Mouse (Mus musculus) lung, embryonic 14.5 days (tissue): ENCODE data around the gene Inafm2. TPM values are rescaled to one million over a fixed set of nuclear protein-coding genes. Genes with fewer than 3 reads are reported as not detected.

Experiments used
- ATAC-seq: fragments of 200-750 bp; cut with Nextera tagmentation; 2 replicates; pipeline ENCODE4 v1.8.0; 2017; ENCODE audit warnings: mild to moderate bottlenecking, moderate TSS enrichment, moderate library complexity; ENCODE audit not compliant: insufficient read depth
- DNase-seq: peaks from one replicate; pipeline ENCODE4 v3.0.0-alpha.2; 2015
- H3K27ac ChIP-seq: fragments of 300-500 bp; sonication (generic); 2 replicates; pipeline ENCODE4 v1.5.1; 2014; ENCODE audit warnings: low read depth, mild to moderate bottlenecking, moderate library complexity
- H3K27me3 ChIP-seq: fragments of 300-500 bp; sonication (generic); 2 replicates; pipeline ENCODE4 v1.6.1; 2014; ENCODE audit warnings: low read length, control low read depth; ENCODE audit not compliant: insufficient read depth
- H3K36me3 ChIP-seq: fragments of 300-500 bp; sonication (generic); 2 replicates; pipeline ENCODE4 v1.6.1; 2014; ENCODE audit warnings: control low read depth; ENCODE audit not compliant: insufficient read depth
- H3K4me1 ChIP-seq: fragments of 300-500 bp; sonication (generic); 2 replicates; pipeline ENCODE4 v1.6.1; 2014; ENCODE audit warnings: antibody characterized with exemption, control low read depth; ENCODE audit not compliant: insufficient read depth
- H3K4me2 ChIP-seq: fragments of 300-500 bp; sonication (generic); 2 replicates; pipeline ENCODE4 v1.6.1; 2014; ENCODE audit warnings: mild to moderate bottlenecking
- H3K4me3 ChIP-seq: fragments of 300-500 bp; sonication (generic); 2 replicates; pipeline ENCODE4 v1.5.1; 2014; ENCODE audit warnings: low read depth, low read length
- H3K9ac ChIP-seq: fragments of 300-500 bp; sonication (generic); 2 replicates; pipeline ENCODE4 v1.6.1; 2014
- H3K9me3 ChIP-seq: fragments of 300-500 bp; sonication (generic); 2 replicates; pipeline ENCODE4 v1.6.1; 2016; ENCODE audit warnings: low read depth, low read length, control low read depth
- CTCF ChIP-seq: IDR thresholded peaks from 2 replicates; pipeline ENCODE4 v1.5.1; 2016; ENCODE audit warnings: antibody characterized with exemption, low read depth
- WGBS: fragments of 180-500 bp; shearing (Covaris S2); extraction: QIAGEN DNeasy Blood & Tissue Kit; methylation state at CpG from one replicate; pipeline ENCODE4 v1.1.7; 2014; 5-methylcytosine and 5-hydroxymethylcytosine counted together
- polyA plus RNA-seq: library from polyadenylated mRNA; unstranded; fragments of >200 nt; fragmentation: Nextera tagmentation; extraction: Ambion mirVana; gene quantifications from 2 replicates; pipeline ENCODE4 v1.2.1, GENCODE M21; 2014

Inafm2 gene
- polyA plus RNA-seq, 1 experiment from 2014 or later, result 24.3 TPM

DNA sequence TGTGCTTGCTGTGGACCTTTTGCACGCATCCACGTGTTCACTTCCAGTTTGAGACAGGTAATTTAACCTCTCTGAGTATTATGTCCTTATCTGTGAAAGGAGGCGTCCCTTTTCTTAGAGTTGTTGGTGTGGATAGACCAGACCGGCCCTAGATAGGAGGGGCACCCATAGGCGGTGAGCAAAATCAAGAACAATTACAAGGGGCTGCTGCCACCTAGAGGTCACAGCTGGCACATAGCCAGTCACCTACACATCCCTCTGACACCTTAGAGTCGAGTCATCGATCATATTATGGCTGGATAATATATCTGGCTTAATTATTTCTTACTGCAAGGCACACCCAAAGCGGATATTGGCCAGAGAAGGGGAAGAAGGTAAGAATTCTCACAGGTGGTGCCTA, 14.3 kb downstream of the Inafm2 start:
- H3K36me3 ChIP-seq, result no peaks in the 10 kb centered on the region

DNA sequence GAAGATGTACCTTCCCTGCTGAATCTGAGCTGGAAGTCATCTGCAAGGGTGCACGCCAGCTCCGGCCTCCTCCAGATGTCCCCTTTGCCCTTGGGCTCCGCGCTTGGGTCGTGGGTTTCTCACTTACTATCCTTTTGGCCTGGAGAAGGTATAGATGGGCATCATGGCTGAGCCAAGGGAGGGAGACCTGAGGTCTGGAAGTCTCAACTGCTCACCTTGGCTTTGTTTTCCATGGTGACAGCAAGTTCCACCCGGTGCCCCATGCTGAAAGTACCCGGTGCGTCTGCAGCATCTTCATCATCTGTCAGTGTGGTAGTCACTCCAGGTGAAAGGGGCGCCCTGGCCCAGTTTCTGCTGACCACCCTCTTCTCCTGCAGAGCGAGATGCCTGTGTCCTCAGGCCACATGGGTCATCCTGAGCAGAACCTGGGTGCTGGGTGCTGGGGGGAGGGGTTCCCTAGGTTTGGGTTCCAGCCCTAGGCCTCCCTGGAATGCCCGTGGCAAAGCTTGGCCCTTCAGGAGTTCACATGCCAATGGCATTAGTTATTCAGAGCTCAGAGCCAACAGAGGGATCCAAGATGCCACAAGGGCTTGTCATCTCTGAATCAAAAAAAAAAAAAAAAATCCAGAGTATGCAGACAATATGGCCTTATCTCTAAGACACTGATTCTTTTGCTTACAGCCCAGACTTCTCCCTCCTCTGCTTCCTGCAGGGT, 14.9 kb downstream of the Inafm2 start:
- no peak for ATAC-seq
- no peak overlapping the region for H3K4me3 ChIP-seq
- no peak for TF ChIP-seq CTCF

More for the DNA sequence above, 14.3 kb downstream of the Inafm2 start:
- H3K27me3 ChIP-seq, result no peaks in the 10 kb centered on the region; the same call in 1 of the 2 replicates
- peak; percentile 77 for TF ChIP-seq CTCF
- H3K4me3 ChIP-seq, result no peak overlapping the region
- no peaks in the 10 kb centered on the region for H3K9me3 ChIP-seq
- no peak overlapping the region for H3K9ac ChIP-seq
- WGBS, result 13% methylated on average over 8 of the region's 8 CpGs
- ATAC-seq (no peak), DNase-seq (peak; percentile 78)
- H3K4me1 ChIP-seq, result peaks cover 30% of the 10 kb centered on the region
- H3K4me2 ChIP-seq, result no peak overlapping the region
- no peak overlapping the region for H3K27ac ChIP-seq

DNA sequence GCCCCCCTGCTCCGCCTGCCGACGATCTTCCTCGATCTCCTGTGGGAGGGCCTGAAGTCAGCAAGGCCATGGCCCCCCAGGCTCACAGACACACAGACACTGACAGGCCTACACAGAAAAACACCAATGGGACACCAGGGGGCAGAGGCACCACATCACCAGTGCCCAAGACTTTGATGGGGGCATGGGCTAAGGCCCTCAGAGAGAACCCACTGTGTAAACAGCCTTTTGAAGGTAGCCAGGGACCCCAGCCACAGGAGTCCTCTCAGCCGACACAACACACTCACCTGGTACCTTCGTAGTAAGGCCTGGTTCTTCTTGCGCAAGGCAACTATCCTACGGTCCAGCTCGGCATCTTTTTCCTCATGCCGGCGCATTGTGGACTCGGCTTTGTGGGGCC, 15.8 kb downstream of the Inafm2 start:
- Histone ChIP-seq H3K27ac (peak overlapping the region; percentile 96), H3K4me2 (peak overlapping the region; percentile 61), H3K9ac (peak overlapping the region; percentile 47), H3K36me3 (no peaks in the 10 kb centered on the region), H3K4me3 (peak overlapping the region; percentile 24; the same call in 1 of the 2 replicates), H3K9me3 (no peaks in the 10 kb centered on the region), H3K4me1 (peaks cover 30% of the 10 kb centered on the region), H3K27me3 (no peaks in the 10 kb centered on the region; the same call in 1 of the 2 replicates)
- DNase-seq, result peak; percentile 31
- ATAC-seq, result no peak
- 78% methylated on average over 12 of the region's 12 CpGs for WGBS
- peak; percentile 54 for TF ChIP-seq CTCF

More for the DNA sequence above, 14.9 kb downstream of the Inafm2 start:
- DNase-seq, result no peak
- H3K27ac ChIP-seq, result no peak overlapping the region
- H3K36me3 ChIP-seq, result no peaks in the 10 kb centered on the region
- H3K4me1 ChIP-seq, result peaks cover 30% of the 10 kb centered on the region
- 84% methylated on average over 11 of the region's 11 CpGs for WGBS
- H3K9me3 ChIP-seq, result no peaks in the 10 kb centered on the region
- H3K4me2 ChIP-seq, result no peak overlapping the region
- H3K9ac ChIP-seq, result no peak overlapping the region
- H3K27me3 ChIP-seq, result no peaks in the 10 kb centered on the region; the same call in 1 of the 2 replicates

DNA sequence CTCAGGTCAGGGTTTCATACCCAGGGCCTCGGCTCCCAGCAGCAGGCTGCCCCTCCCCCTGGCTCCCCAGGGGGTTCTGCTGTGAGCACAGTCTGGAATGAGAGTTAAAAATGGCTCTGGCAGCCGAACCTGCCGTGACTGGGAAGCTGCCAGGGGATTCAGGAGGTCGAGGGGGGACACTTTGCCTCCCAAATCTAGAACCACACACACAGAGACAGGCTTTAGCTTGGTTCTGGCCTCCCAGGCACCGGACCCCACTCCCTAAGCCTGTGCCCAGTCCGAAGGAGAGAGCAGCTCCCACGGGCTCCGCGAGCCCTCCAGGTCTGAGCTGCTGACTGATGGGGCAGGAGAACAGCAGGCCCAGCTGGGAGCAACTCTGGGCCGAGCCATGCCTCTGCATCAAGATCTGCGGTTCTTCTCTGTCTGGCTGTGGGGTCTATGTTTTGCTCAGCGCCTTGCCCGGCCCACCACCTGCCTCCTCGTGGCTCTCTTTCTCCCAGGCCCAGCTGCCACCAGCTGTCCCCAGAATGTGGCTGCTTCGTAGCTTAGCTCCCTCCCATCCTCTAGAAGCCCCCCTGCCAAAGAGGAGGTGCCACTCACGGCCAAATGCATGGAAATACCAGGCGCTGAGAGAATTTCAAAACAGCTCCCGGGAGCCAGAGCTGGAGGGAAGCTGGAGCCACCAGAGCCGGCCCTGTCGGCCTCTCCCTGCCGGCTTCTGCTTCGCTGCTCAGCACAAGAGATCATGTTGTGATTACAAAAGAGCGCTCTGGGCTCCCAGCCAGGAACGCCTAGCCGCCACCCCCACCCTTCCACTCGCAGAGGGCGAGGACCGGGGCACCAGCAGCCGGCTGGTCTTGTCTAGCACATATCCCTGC, 16.6 kb downstream of the Inafm2 start, which contains the start of gene Ccdc9b:
Gene Ccdc9b (minus strand): TSS at position 756 of the 878 bp plus-strand sequence.
- peak; percentile 95 for DNase-seq
- Histone ChIP-seq H3K36me3 (no peaks in the 10 kb centered on the region), H3K4me3 (peak within 1 kb of the TSS; percentile 24), H3K4me2 (peak within 1 kb of the TSS; percentile 61), H3K27ac (peak within 1 kb of the TSS; percentile 96), H3K9ac (peak within 1 kb of the TSS; percentile 47), H3K27me3 (no peaks in the 10 kb centered on the region; the same call in 1 of the 2 replicates), H3K4me1 (peaks cover 30% of the 10 kb centered on the region), H3K9me3 (no peaks in the 10 kb centered on the region)
- 9% methylated on average over 29 of the region's 29 CpGs for WGBS
- peak; percentile 88 for ATAC-seq
- no peak for TF ChIP-seq CTCF

DNA sequence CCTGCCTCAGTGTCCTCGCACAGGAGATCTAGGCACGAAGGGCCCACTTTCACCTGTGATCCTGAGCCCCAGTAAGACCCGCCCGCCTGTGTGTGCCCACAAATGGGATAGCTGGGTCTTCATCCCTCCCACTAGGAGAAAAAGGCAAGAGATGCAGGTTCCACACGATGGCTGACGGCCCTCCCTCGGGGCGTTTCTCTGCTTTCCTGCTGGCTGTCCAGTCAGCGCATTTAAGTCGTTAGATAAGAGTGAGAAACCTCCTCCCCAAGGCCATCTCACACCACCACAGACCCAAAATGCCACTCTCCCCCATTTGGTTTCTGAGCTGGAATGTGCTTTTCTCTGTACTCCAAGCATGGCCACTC, 17.2 kb downstream of the Inafm2 start:
- Histone ChIP-seq H3K27ac (peak overlapping the region; percentile 96), H3K4me3 (peak overlapping the region; percentile 24), H3K4me2 (peak overlapping the region; percentile 61), H3K4me1 (peaks cover 30% of the 10 kb centered on the region), H3K9ac (no peak overlapping the region), H3K36me3 (no peaks in the 10 kb centered on the region), H3K9me3 (no peaks in the 10 kb centered on the region), H3K27me3 (no peaks in the 10 kb centered on the region; the same call in 1 of the 2 replicates)
- no peak for TF ChIP-seq CTCF
- 10% methylated on average over 10 of the region's 10 CpGs for WGBS
- DNase-seq (no peak), ATAC-seq (peak; percentile 41; the same call in 1 of the 2 replicates)

DNA sequence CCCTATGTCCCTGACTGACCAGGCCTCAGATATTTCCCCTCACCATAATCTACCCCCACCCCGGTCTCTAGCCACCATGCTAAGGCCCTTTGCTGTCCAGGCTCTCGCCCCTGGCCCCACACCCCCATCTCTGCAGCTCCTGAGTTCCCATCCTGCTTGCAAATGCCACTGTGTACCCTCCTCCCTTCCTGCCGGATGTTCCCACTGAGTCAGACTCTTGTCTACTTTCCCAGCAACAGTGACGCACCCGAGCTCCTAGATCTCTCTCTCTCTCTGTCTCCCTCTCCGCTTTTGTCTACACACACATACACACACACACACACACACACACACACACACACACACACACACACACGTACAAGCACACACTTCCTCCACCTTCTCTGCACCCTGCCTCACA, 17.9 kb downstream of the Inafm2 start:
- ATAC-seq (no peak), DNase-seq (peak; percentile 37)
- H3K36me3 ChIP-seq, result no peaks in the 10 kb centered on the region
- peaks cover 30% of the 10 kb centered on the region for H3K4me1 ChIP-seq
- H3K9ac ChIP-seq, result no peak overlapping the region
- no peak overlapping the region for H3K4me2 ChIP-seq
- no peaks in the 10 kb centered on the region; the same call in 1 of the 2 replicates for H3K27me3 ChIP-seq
- H3K27ac ChIP-seq, result peak overlapping the region; percentile 96
- 55% methylated on average over 6 of the region's 7 CpGs for WGBS
- no peak for TF ChIP-seq CTCF
- no peaks in the 10 kb centered on the region for H3K9me3 ChIP-seq
- H3K4me3 ChIP-seq, result no peak overlapping the region
